ENCODE assay signal across 9 mouse cellular contexts in the genomic region with DNA sequence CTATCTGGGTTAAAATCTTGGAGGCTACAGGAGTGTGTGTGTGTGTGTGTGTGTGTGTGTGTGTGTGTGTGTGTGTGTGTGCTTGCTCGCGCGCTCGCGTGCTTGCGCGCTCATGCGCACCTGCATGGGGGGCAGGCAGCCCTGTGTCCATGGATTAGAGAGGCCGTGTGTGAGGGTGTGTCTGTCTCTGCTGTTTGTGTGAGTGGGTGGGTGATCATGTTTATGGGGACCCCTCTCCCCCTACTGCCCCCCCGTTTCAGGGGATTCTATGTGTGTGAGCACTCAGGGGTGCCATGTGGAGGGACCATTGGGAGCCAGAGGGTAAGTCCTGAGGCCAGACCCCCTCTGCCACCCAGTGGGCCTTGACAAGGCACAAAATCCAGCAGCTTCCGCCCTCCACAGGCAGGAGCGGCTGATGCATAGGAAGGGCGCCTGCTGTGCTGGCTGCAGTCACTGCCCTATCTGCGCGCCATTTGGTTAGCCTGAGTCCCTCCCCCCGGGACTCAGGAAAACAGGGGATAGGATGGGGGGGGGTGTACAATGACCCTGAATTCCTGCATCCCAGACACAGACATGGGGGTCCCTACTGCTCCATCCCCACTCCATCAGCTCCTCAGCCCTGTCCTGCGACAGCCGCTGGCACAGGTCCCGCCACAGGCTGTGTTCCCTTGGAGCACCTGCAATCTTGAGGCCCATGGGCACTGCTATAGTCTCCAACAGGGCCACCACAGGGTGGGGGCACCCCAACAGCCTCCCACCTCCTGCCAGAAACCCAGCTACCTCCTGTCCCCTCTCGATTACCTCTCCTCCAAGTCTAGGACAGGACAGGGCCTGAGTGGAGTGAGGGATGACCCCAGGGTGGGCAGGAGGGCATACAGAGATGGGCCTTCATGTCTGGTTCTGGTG. TPM values are rescaled to one million over a fixed set of nuclear protein-coding genes. Genes with fewer than 3 reads are reported as not detected.
A peak's percentile ranks its signal among the peaks of the same experiment; 100 is the strongest.
DNase-seq lines count a peak whose midpoint lies in the region; ATAC-seq and TF ChIP-seq lines count a peak whose summit lies in the region.
"Had no signal": no experiment of that assay in that cellular context is flagged by ENCODE, and none has a peak within 500 bp of the region (broad histone marks: within the 10 kb centered on the region; RNA-seq: fewer than 3 reads in every experiment).

No protein-coding gene starts in this region.

- DNase-seq in kidney, postnatal 36 days = no peak
- peak; percentile 84 to 86 for DNase-seq in cerebellum, adult 2 months
- DNase-seq in midbrain, embryonic 14.5 days = peak; percentile 81
- DNase-seq in adrenal gland, postnatal 36 days = no peak
- DNase-seq in natural killer cell, adult 2 months (ENCODE audit: low spot score in 2 of 2) = no peak
- no peak for DNase-seq in kidney, adult 11 months

- TF ChIP-seq CTCF in cerebellum, adult 2 months (IDR thresholded peaks at IDR 0.05; ENCODE audit: borderline replicate concordance, insufficient read depth, low read depth, low read length) = no peak; the same call in 1 of the 2 replicates

- peaks cover 32% of the 10 kb centered on the region for H3K4me1 ChIP-seq in kidney, embryonic 15.5 days
- H3K4me1 ChIP-seq in cerebellum, adult 2 months (ENCODE audit: control insufficient read depth, insufficient read depth, low read length) = peaks cover 50% of the 10 kb centered on the region
- H3K4me1 ChIP-seq in forebrain, embryonic 16.5 days (replicated peaks; ENCODE audit: control insufficient read depth, insufficient read depth, low read length) = peaks cover 53% of the 10 kb centered on the region
- peaks cover 51% of the 10 kb centered on the region for H3K4me1 ChIP-seq in midbrain, embryonic 14.5 days (ENCODE audit: control insufficient read depth, insufficient read depth, low read length)

- H3K4me3 ChIP-seq in kidney, embryonic 15.5 days (replicated peaks) = peak overlapping the region; percentile 32
- peak overlapping the region; percentile 84 for H3K4me3 ChIP-seq in cerebellum, adult 2 months (replicated peaks; ENCODE audit: insufficient read depth, low read depth, low read length)
- peak overlapping the region; percentile 80 for H3K4me3 ChIP-seq in forebrain, embryonic 16.5 days (replicated peaks; ENCODE audit: low read length)
- H3K4me3 ChIP-seq in midbrain, embryonic 14.5 days (replicated peaks; ENCODE audit: low read depth, low read length) = peak overlapping the region; percentile 69

- H3K36me3 ChIP-seq in kidney, embryonic 15.5 days = no peaks in the 10 kb centered on the region
- peaks cover 6% of the 10 kb centered on the region; the same call in 1 of the 2 replicates for H3K36me3 ChIP-seq in forebrain, embryonic 16.5 days (ENCODE audit: control insufficient read depth, insufficient read depth)
- H3K36me3 ChIP-seq in midbrain, embryonic 14.5 days (ENCODE audit: control insufficient read depth, insufficient read depth, low read length) = peaks cover 37% of the 10 kb centered on the region

- 8% methylated on average over 20 of the region's 20 CpGs for WGBS in kidney, embryonic 15.5 days
- 0% methylated on average over 20 of the region's 20 CpGs for WGBS in cerebellum, adult 2 months
- 4% methylated on average over 20 of the region's 20 CpGs for whole genome bisulfite sequencing in forebrain, embryonic 16.5 days
- WGBS in midbrain, embryonic 14.5 days = 5% methylated on average over 20 of the region's 20 CpGs

- ATAC-seq in kidney, embryonic 15.5 days (replicated peaks; ENCODE audit: low FRiP score) = peak; percentile 23; the same call in 1 of the 2 replicates
- peak; percentile 43 for ATAC-seq in forebrain, embryonic 16.5 days
- ATAC-seq in midbrain, embryonic 14.5 days (ENCODE audit: low FRiP score, low TSS enrichment) = peak; percentile 46

- TF ChIP-seq POLR2A in cerebellum, adult 2 months (IDR thresholded peaks at IDR 0.05; ENCODE audit: borderline replicate concordance, insufficient read depth, low read length) = peak; percentile 26; the same call in 1 of the 2 replicates

- no peaks in the 10 kb centered on the region for H3K9me3 ChIP-seq in kidney, embryonic 15.5 days (replicated peaks)
- no peaks in the 10 kb centered on the region for H3K9me3 ChIP-seq in forebrain, embryonic 16.5 days (ENCODE audit: control insufficient read depth, low read length)
- H3K9me3 ChIP-seq in midbrain, embryonic 14.5 days (ENCODE audit: control insufficient read depth, low read length) = no peaks in the 10 kb centered on the region

- H3K9ac ChIP-seq in kidney, embryonic 15.5 days = no peak overlapping the region
- H3K9ac ChIP-seq in forebrain, embryonic 16.5 days (replicated peaks; ENCODE audit: low read depth, low read length) = peak overlapping the region; percentile 99
- H3K9ac ChIP-seq in midbrain, embryonic 14.5 days (replicated peaks; ENCODE audit: low read length) = peak overlapping the region; percentile 97

- H3K4me2 ChIP-seq in kidney, embryonic 15.5 days = peak overlapping the region; percentile 53
- H3K4me2 ChIP-seq in forebrain, embryonic 16.5 days (ENCODE audit: low read length) = peak overlapping the region; percentile 98
- peak overlapping the region; percentile 97 for H3K4me2 ChIP-seq in midbrain, embryonic 14.5 days (ENCODE audit: low read length)

- peaks cover 81% of the 10 kb centered on the region for H3K27me3 ChIP-seq in kidney, embryonic 15.5 days
- H3K27me3 ChIP-seq in cerebellum, adult 2 months (ENCODE audit: control insufficient read depth, insufficient read depth, low read length) = no peaks in the 10 kb centered on the region
- no peaks in the 10 kb centered on the region for H3K27me3 ChIP-seq in forebrain, embryonic 16.5 days (replicated peaks; ENCODE audit: control insufficient read depth, insufficient read depth, low read length)
- H3K27me3 ChIP-seq in midbrain, embryonic 14.5 days (ENCODE audit: control insufficient read depth, insufficient read depth, low read length) = no peaks in the 10 kb centered on the region

- H3K27ac ChIP-seq in kidney, embryonic 15.5 days = no peak overlapping the region
- H3K27ac ChIP-seq in cerebellum, adult 2 months (ENCODE audit: insufficient read depth, low read length) = peak overlapping the region; percentile 95
- H3K27ac ChIP-seq in forebrain, embryonic 16.5 days (ENCODE audit: low read length) = peak overlapping the region; percentile 99
- peak overlapping the region; percentile 99 for H3K27ac ChIP-seq in midbrain, embryonic 14.5 days (replicated peaks; ENCODE audit: low read depth, low read length)

RNA-seq across cellular contexts. Expression of gene Lrrc4b, which starts 14.7 kb away (rescaled TPM):
- 0.36 and 0.44 TPM in 2 replicates for polyA plus RNA-seq in kidney, embryonic 15.5 days (2015; fragmentation: Nextera tagmentation; extraction: Ambion mirVana)
- 190 and 214 TPM in 2 replicates for polyA plus RNA-seq in cerebellum, adult 2 months (2012; rRNA removed)
- polyA plus RNA-seq in forebrain, embryonic 16.5 days (2015; fragmentation: Nextera tagmentation; extraction: Ambion mirVana) = 10.6 and 12.6 TPM in 2 replicates
- polyA plus RNA-seq in midbrain, embryonic 14.5 days (2014; fragmentation: Nextera tagmentation; extraction: Ambion mirVana) = 28.4 and 39.0 TPM in 2 replicates
- total RNA-seq in adrenal gland, postnatal 36 days (2021) = 1 to 10 TPM; 3.9 to 4.9 TPM

RNA-seq across cellular contexts. Expression of gene Aspdh, which starts 21.7 kb away (rescaled TPM):
- 3.2 and 3.9 TPM in 2 replicates for polyA plus RNA-seq in kidney, embryonic 15.5 days (2015; fragmentation: Nextera tagmentation; extraction: Ambion mirVana)
- polyA plus RNA-seq in cerebellum, adult 2 months (2012; rRNA removed) = 9.3 and 10.2 TPM in 2 replicates
- 2.6 and 3.7 TPM in 2 replicates for polyA plus RNA-seq in forebrain, embryonic 16.5 days (2015; fragmentation: Nextera tagmentation; extraction: Ambion mirVana)
- polyA plus RNA-seq in midbrain, embryonic 14.5 days (2014; fragmentation: Nextera tagmentation; extraction: Ambion mirVana) = 8.6 and 8.9 TPM in 2 replicates
- total RNA-seq in adrenal gland, postnatal 36 days (2021) = under 1 TPM in 1 of 2 experiments, not detected in 1; 0.63 TPM
- total RNA-seq: ES-E14 had no signal

RNA-seq across cellular contexts. Expression of gene Josd2, which starts 24.3 kb away (rescaled TPM):
- polyA plus RNA-seq in kidney, embryonic 15.5 days (2015; fragmentation: Nextera tagmentation; extraction: Ambion mirVana) = 72.5 and 78.9 TPM in 2 replicates
- polyA plus RNA-seq in cerebellum, adult 2 months (2012; rRNA removed) = 273 and 294 TPM in 2 replicates
- 51.4 and 61.8 TPM in 2 replicates for polyA plus RNA-seq in forebrain, embryonic 16.5 days (2015; fragmentation: Nextera tagmentation; extraction: Ambion mirVana)
- polyA plus RNA-seq in midbrain, embryonic 14.5 days (2014; fragmentation: Nextera tagmentation; extraction: Ambion mirVana) = 27.9 and 32.5 TPM in 2 replicates
- total RNA-seq in adrenal gland, postnatal 36 days (2021) = 10 to 100 TPM; 53.9 to 61.0 TPM

RNA-seq across cellular contexts. Expression of gene Emc10, which starts 52.8 kb away (rescaled TPM):
- polyA plus RNA-seq in kidney, embryonic 15.5 days (2015; fragmentation: Nextera tagmentation; extraction: Ambion mirVana) = 113 and 120 TPM in 2 replicates
- polyA plus RNA-seq in cerebellum, adult 2 months (2012; rRNA removed) = 302 and 309 TPM in 2 replicates
- polyA plus RNA-seq in forebrain, embryonic 16.5 days (2015; fragmentation: Nextera tagmentation; extraction: Ambion mirVana) = 120 and 127 TPM in 2 replicates
- 152 and 163 TPM in 2 replicates for polyA plus RNA-seq in midbrain, embryonic 14.5 days (2014; fragmentation: Nextera tagmentation; extraction: Ambion mirVana)
- total RNA-seq in adrenal gland, postnatal 36 days (2021) = 10 to 100 TPM; 91.2 to 99.2 TPM

RNA-seq across cellular contexts. Expression of gene Fam71e1, which starts 52.9 kb away (rescaled TPM):
- 14.3 and 16.5 TPM in 2 replicates for polyA plus RNA-seq in kidney, embryonic 15.5 days (2015; fragmentation: Nextera tagmentation; extraction: Ambion mirVana)
- 32.6 and 34.0 TPM in 2 replicates for polyA plus RNA-seq in cerebellum, adult 2 months (2012; rRNA removed)
- 22.2 and 28.9 TPM in 2 replicates for polyA plus RNA-seq in forebrain, embryonic 16.5 days (2015; fragmentation: Nextera tagmentation; extraction: Ambion mirVana)
- polyA plus RNA-seq in midbrain, embryonic 14.5 days (2014; fragmentation: Nextera tagmentation; extraction: Ambion mirVana) = 26.8 and 28.6 TPM in 2 replicates
- total RNA-seq in adrenal gland, postnatal 36 days (2021) = 1 to 10 TPM; 8.5 to 9.5 TPM

Comparison
In these comparisons a context has a peak if more than half of its experiments do, and no peak if none do; other contexts are left out.
1. H3K4me3 ChIP-seq: peak in every context shown above with its lines; median percentile 84 in cerebellum, adult 2 months; 80 in forebrain, embryonic 16.5 days; 69 in midbrain, embryonic 14.5 days; 32 in kidney, embryonic 15.5 days.
2. DNase-seq: peak in cerebellum, adult 2 months (2 of 2) and midbrain, embryonic 14.5 days (single experiment); none in kidney, postnatal 36 days (0 of 2), adrenal gland, postnatal 36 days (0 of 2), natural killer cell, adult 2 months (0 of 2) and kidney, adult 11 months (single experiment).
3. Peak in every context shown above with its lines, with median percentiles within 50 percentile points of each other: ATAC-seq and H3K4me2 ChIP-seq.